Mouse (Mus musculus): Measurements from ENCODE around the gene Etv6.

- no peak for TF ChIP-seq GATA1 (IDR thresholded peaks at IDR 0.05; ENCODE audit: borderline replicate concordance, low read length)
- TF ChIP-seq CTCF (IDR thresholded peaks at IDR 0.05; ENCODE audit: low read depth, low read length): no peak
Observed at GRCm38 (mm10) chr6:134082229-134082920, 46.9 kb downstream of the Etv6 start.

Data from G1E (cell line).